Mouse (Mus musculus) kidney, embryonic 16.5 days (tissue): Measurements from ENCODE around the gene Vps13a. TPM values are rescaled to one million over a fixed set of nuclear protein-coding genes. Genes with fewer than 3 reads are reported as not detected.

ENCODE experiments used
- ATAC-seq: fragments of 200-750 bp; cut with Nextera tagmentation; 2 replicates; pipeline ENCODE4 v1.8.0; 2017; ENCODE audit warnings: moderate TSS enrichment; ENCODE audit not compliant: low FRiP score, low TSS enrichment
- H3K27ac ChIP-seq: fragments of 300-500 bp; sonication (generic); 2 replicates; pipeline ENCODE4 v1.5.1; 2014; ENCODE audit warnings: low read length
- H3K27me3 ChIP-seq: fragments of 300-500 bp; sonication (generic); 2 replicates; pipeline ENCODE4 v1.6.1; 2014; ENCODE audit warnings: low read length, control low read depth, mixed read lengths; ENCODE audit not compliant: insufficient read depth
- H3K36me3 ChIP-seq: fragments of 300-500 bp; sonication (generic); 2 replicates; pipeline ENCODE4 v1.6.1; 2014; ENCODE audit warnings: low read length, control low read depth, mixed read lengths; ENCODE audit not compliant: insufficient read depth
- H3K4me1 ChIP-seq: fragments of 300-500 bp; sonication (generic); 2 replicates; pipeline ENCODE4 v1.6.1; 2014; ENCODE audit warnings: low read length, control low read depth, mixed read lengths; ENCODE audit not compliant: insufficient read depth
- H3K4me2 ChIP-seq: fragments of 300-500 bp; sonication (generic); replicated peaks from 2 replicates; pipeline ENCODE4 v1.6.1; 2014; ENCODE audit warnings: low read depth, low read length
- H3K4me3 ChIP-seq: fragments of 300-500 bp; sonication (generic); 2 replicates; pipeline ENCODE4 v1.5.1; 2014; ENCODE audit warnings: mild to moderate bottlenecking, low read length
- H3K9ac ChIP-seq: fragments of 300-500 bp; sonication (generic); replicated peaks from 2 replicates; pipeline ENCODE4 v1.6.1; 2014; ENCODE audit warnings: low read length
- H3K9me3 ChIP-seq: fragments of 300-500 bp; sonication (generic); 2 replicates; pipeline ENCODE4 v1.6.1; 2016; ENCODE audit warnings: low read length, control low read depth
- WGBS: fragments of 180-500 bp; shearing (Covaris S2); extraction: QIAGEN DNeasy Blood & Tissue Kit; methylation state at CpG from one replicate; pipeline ENCODE4 v1.1.7; 2014; 5-methylcytosine and 5-hydroxymethylcytosine counted together
- polyA plus RNA-seq: library from polyadenylated mRNA; unstranded; fragments of >200 nt; fragmentation: Nextera tagmentation; extraction: Ambion mirVana; gene quantifications from 2 replicates; pipeline ENCODE4 v1.2.1, GENCODE M21; 2015

The Vps13a gene
- polyA plus RNA-seq, 1 experiment from 2014 or later = 7.8 TPM

DNA sequence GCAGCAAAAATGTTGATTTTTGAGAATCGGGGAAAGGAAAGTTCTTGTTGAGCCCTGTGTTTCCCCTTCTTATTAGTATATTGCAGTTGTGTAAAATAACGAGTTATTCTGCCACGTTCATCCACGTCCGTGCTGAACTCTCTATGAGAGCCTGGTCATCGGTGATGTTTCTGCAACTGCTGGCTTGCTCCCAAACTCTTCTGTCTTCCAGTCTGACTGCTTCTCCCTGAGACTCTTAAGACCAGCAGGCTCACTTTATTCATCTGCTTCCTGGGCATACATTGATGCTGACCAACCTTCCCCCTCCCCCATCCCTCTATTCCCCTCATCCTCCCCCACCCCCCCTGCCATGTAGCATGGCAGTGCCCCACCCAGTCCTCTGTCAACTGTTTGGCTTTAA is 183.5 kb downstream of the Vps13a start:
- H3K4me3 ChIP-seq = no peak overlapping the region
- H3K27me3 ChIP-seq = no peaks in the 10 kb centered on the region
- no peak overlapping the region for H3K9ac ChIP-seq
- WGBS = 75% methylated on average over 6 of the region's 6 CpGs
- H3K27ac ChIP-seq = no peak overlapping the region
- peaks cover 9% of the 10 kb centered on the region for H3K4me1 ChIP-seq
- H3K4me2 ChIP-seq = no peak overlapping the region
- no peak for ATAC-seq
- H3K9me3 ChIP-seq = no peaks in the 10 kb centered on the region
- H3K36me3 ChIP-seq = no peaks in the 10 kb centered on the region

- H3K9me3 ChIP-seq = no peaks in the 10 kb centered on the region
- H3K27ac ChIP-seq = no peak overlapping the region
- ATAC-seq = no peak
- no peak overlapping the region for H3K4me2 ChIP-seq
- no peak overlapping the region for H3K9ac ChIP-seq
- H3K36me3 ChIP-seq = no peaks in the 10 kb centered on the region
- no peaks in the 10 kb centered on the region for H3K27me3 ChIP-seq
- H3K4me3 ChIP-seq = no peak overlapping the region
- peaks cover 7% of the 10 kb centered on the region for H3K4me1 ChIP-seq
Measured at GRCm38 (mm10) chr19:16593975-16594317, 186.8 kb downstream of the Vps13a start.

DNA sequence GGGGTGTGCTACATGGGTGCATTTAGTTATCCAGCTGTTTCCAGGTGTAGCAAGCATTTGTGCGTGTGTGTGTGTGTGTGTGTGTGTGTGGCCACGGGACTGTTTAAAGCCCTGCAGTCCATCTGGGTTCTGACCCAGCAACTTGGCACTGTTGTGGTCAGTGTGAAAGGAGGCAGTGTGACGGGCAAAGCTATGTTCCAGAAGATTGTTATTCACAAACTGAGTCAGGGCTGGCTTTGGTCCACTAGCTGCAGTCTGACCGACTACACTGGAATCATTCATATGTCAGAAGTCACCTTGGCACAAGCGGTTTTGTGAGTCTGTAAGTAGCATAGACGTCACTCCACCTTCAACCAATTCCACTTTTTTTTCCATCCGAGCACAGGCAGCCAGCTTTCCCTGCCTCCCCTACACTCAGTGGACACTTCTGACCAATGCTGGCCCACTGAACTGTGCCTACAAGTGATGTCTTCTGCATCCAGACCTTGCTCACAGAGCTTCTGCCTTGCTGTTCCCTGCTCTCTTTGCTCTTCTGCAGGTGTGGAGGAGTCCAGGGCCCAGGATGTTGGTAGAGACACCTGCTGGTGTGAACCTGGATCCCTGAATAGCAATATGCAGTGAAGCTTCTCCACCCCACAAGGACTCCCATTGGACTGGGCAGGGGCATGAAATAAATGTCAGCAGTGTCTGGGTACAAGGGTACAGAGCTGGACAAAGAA is 187.3 kb downstream of the Vps13a start:
- Histone ChIP-seq H3K4me3 (no peak overlapping the region), H3K27me3 (no peaks in the 10 kb centered on the region), H3K4me2 (no peak overlapping the region), H3K9ac (no peak overlapping the region), H3K4me1 (peaks cover 1% of the 10 kb centered on the region), H3K36me3 (no peaks in the 10 kb centered on the region), H3K9me3 (no peaks in the 10 kb centered on the region), H3K27ac (no peak overlapping the region)
- 84% methylated on average over 7 of the region's 7 CpGs for WGBS
- no peak for ATAC-seq

- 3% methylated on average over 3 of the region's 3 CpGs for WGBS
- no peak for ATAC-seq
- Histone ChIP-seq H3K27me3 (no peaks in the 10 kb centered on the region), H3K36me3 (no peaks in the 10 kb centered on the region), H3K27ac (no peak overlapping the region), H3K4me2 (no peak overlapping the region), H3K9ac (no peak overlapping the region), H3K9me3 (no peaks in the 10 kb centered on the region), H3K4me1 (no peaks in the 10 kb centered on the region), H3K4me3 (no peak overlapping the region)
Measured at GRCm38 (mm10) chr19:16585379-16585778, 195.4 kb downstream of the Vps13a start.

DNA sequence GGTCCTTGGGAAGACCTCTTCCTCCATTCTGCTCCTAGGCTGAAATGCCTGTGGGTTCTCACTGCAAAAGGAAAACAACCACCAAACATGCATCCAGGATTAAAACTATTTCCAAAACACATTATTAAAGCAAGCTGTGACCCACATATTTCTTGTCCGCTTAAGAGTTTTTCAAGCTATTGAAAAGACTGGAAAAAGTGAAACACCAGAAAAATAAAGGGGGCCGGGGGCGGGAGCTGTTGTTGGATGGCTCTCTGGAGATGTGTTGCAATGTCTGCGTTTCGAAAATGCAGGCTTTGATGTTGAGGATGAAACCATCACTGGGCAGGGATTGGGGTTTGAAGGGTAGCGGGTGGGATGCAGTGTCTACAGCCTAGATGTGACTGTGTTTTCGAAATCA is 196.2 kb downstream of the Vps13a start:
- Histone ChIP-seq H3K36me3 (no peaks in the 10 kb centered on the region), H3K4me2 (no peak overlapping the region), H3K9ac (no peak overlapping the region), H3K4me1 (no peaks in the 10 kb centered on the region), H3K9me3 (no peaks in the 10 kb centered on the region), H3K4me3 (no peak overlapping the region), H3K27ac (no peak overlapping the region), H3K27me3 (no peaks in the 10 kb centered on the region)
- WGBS = 89% methylated on average over 7 of the region's 7 CpGs
- no peak for ATAC-seq

DNA sequence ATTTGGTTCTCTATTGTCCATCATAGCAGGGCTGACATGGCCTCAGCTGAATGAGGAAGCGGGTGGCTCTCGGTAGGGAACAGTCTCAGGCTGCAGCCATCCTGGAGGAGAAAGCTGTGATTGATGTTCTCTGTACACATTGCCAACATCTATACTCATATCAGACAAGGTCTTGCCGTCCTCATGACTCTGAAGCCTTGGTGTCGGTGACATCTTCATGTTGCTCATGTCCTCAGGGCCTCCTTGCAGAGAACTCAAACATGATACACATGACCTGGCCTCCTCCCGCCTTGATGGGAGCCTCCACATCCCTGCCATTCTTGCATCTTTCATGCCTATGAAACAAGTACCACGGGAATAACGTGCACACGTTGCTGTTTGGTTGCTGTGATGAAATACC is 200.2 kb downstream of the Vps13a start:
- no peak overlapping the region for H3K4me3 ChIP-seq
- H3K4me1 ChIP-seq = no peaks in the 10 kb centered on the region
- no peak overlapping the region for H3K9ac ChIP-seq
- no peak for ATAC-seq
- H3K36me3 ChIP-seq = no peaks in the 10 kb centered on the region
- no peaks in the 10 kb centered on the region for H3K27me3 ChIP-seq
- H3K9me3 ChIP-seq = no peaks in the 10 kb centered on the region
- 88% methylated on average over 8 of the region's 8 CpGs for WGBS
- H3K27ac ChIP-seq = no peak overlapping the region
- no peak overlapping the region for H3K4me2 ChIP-seq

DNA sequence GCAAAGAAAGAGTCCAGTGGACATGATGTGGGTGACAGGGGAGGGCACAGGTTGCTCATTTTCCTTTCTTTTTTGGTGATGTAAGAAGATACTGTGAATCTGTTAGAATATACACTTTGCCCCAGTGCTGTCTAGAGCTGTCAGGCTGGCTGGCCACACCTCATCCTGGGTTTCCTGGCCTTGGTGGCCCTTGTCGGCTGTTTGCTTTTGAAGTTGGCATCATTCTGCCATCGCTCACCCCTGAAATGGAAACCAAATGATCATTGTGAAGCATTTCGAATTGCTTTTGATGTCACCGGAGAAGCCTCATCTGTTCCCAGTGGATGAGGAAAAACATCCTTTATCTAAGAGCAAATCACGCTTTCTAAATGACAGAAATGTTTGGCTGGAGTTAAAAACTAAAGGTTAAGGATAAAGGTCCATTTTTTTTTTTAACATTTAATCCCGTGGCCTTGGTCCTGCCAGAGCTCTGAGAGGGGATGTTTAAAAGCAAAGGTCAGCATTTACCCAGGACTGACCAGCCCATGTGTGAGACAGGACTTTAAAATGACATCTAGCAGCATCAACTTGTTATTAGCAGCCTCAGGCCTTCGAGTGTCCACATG is 201.0 kb downstream of the Vps13a start:
- Histone ChIP-seq H3K27ac (no peak overlapping the region), H3K36me3 (no peaks in the 10 kb centered on the region), H3K27me3 (no peaks in the 10 kb centered on the region), H3K9ac (no peak overlapping the region), H3K9me3 (no peaks in the 10 kb centered on the region), H3K4me2 (no peak overlapping the region), H3K4me3 (no peak overlapping the region), H3K4me1 (no peaks in the 10 kb centered on the region)
- 60% methylated on average over 7 of the region's 7 CpGs for WGBS
- ATAC-seq = no peak

GRCm38 (mm10) chr19:16576790-16577189 is 203.9 kb downstream of the Vps13a start:
- 84% methylated on average over 6 of the region's 6 CpGs for WGBS
- Histone ChIP-seq H3K36me3 (no peaks in the 10 kb centered on the region), H3K4me2 (no peak overlapping the region), H3K27ac (no peak overlapping the region), H3K27me3 (no peaks in the 10 kb centered on the region), H3K4me3 (no peak overlapping the region), H3K9me3 (no peaks in the 10 kb centered on the region), H3K4me1 (no peaks in the 10 kb centered on the region), H3K9ac (no peak overlapping the region)
- ATAC-seq = no peak

Other genes with a start within 250 kb of the Vps13a start
- not detected in 2 replicates for gene Foxb2, start 92.9 kb upstream of the Vps13a start, polyA plus RNA-seq
- 1.1 and 1.2 TPM in 2 replicates for gene Prune2, start 175.2 kb upstream of the Vps13a start, polyA plus RNA-seq